Mouse (Mus musculus): Measurements from ENCODE around the gene Hfe2. TPM values are rescaled to one million over a fixed set of nuclear protein-coding genes. Genes with fewer than 3 reads are reported as not detected.
"Not testable (repeated sequence)": the region's sequence is repeated elsewhere in the genome, so short reads cannot be mapped to it uniquely, and the experiment has no call there.

The Hfe2 gene
- total RNA-seq (2021): 1 to 10 TPM; 1.7 to 1.8 TPM
- long read RNA-seq, experiment 1, partial matches to known transcripts: 4 of 4 reads
- long read RNA-seq, experiment 1, other reads (novel, unspliced or antisense): 0 of 4 reads
- long read RNA-seq, experiment 2, partial matches to known transcripts: 1 of 1 reads
- long read RNA-seq, experiment 2, other reads (novel, unspliced or antisense): 0 of 1 reads

DNA sequence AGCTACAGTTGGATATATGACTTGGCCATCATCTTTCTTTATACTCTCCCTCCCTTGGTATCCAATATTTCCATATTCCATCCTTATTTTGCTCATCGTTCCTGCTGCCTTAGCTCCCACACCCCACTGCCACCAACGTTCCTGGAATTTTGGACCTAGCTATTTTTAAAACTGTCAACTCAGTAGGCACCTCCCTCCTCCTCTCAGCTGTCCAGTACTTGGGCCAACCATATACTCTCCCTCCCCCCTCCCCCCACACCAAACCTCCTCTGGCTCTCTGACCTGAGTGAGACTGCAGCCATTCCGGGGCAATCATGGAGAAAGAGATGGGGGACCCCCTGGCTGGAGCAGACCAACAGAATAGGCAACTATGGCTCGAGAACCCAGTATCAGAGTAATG lies at the start of gene Hfe2:
Gene Hfe2 (plus strand): TSS at position 259 of the 400 bp plus-strand sequence.
- intact Hi-C loops (cut with DNase I): no loop called here
- no peak within 1 kb of the TSS for H3K4me3 ChIP-seq
- no peak within 1 kb of the TSS for H3K27ac ChIP-seq
- no peak for TF ChIP-seq CTCF (IDR thresholded peaks at IDR 0.05)
- no peak for DNase-seq (ENCODE audit: extremely low spot score in 1 of 2, low spot score in 2 of 2)

DNA sequence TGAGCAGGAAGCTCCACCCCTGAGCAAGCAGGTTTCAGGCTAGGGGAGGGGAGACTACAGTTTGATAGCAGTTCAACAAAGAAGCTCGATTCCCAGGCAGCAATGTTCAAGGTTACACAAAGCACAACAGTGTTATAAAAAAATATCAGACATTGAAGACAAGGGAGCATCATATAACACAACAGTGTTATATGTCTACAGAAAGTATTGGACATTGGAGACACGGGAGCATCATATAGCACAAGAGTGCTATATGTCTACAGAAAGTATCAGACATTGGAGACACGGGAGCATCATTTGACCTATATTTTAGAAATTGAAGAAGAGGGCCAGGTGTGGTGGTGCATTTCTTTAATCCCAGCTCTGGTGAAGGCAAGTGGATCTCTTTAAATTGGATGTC lies 47.9 kb upstream of the Hfe2 start:
- intact Hi-C loops (cut with DNase I): no loop called here
- DNase-seq (ENCODE audit: extremely low spot score in 1 of 2, low spot score in 2 of 2): no peak
- TF ChIP-seq CTCF (IDR thresholded peaks at IDR 0.05): no peak
- H3K4me3 ChIP-seq: no peak overlapping the region
- no peak overlapping the region for H3K27ac ChIP-seq

DNA sequence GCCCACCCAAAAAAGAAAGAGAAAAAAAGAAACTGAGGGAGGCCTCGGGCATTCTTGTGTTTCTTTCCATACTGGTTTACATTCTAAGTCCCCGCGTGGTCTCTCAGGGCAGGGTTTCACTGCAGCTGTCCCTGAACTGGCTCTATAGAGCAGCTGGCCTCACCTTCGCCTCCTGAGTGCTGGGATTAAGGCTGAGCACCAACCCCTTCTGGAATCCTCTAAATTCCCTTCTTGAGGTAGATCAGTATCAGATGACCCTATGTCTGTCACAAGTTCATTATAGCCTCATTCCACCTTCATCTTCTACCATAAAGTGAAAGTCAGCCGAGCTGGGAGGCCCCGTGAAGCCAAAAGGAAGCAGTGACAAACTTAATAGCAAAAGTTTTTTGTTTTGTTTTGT lies 47.4 kb upstream of the Hfe2 start:
- intact Hi-C loops (cut with DNase I): no loop called here
- Histone ChIP-seq H3K4me3 (no peak overlapping the region), H3K27ac (no peak overlapping the region)
- no peak for TF ChIP-seq CTCF (IDR thresholded peaks at IDR 0.05)
- DNase-seq (ENCODE audit: extremely low spot score in 1 of 2, low spot score in 2 of 2): no peak

DNA sequence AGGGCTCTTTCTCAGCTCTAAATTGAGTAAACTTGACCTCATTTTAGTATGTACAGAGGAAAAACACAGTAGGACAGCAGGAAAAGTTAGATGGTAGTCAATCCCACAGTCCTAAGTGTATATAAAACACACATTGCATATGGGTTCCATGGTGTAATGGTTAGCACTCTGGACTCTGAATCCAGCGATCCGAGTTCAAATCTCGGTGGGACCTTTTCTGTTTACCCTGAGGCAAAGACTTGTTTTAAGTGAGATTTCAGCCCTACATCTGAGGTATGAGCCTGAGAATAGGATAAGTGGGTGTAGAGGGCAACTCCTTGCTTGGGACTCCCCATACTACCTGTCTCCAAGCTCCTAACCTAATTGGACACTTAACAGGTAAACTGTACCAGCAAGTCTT lies 45.7 kb upstream of the Hfe2 start:
- Histone ChIP-seq H3K4me3 (no peak overlapping the region), H3K27ac (no peak overlapping the region)
- TF ChIP-seq CTCF (IDR thresholded peaks at IDR 0.05): no peak
- DNase-seq (ENCODE audit: extremely low spot score in 1 of 2, low spot score in 2 of 2): no peak
- intact Hi-C loops (cut with DNase I): no loop called here

DNA sequence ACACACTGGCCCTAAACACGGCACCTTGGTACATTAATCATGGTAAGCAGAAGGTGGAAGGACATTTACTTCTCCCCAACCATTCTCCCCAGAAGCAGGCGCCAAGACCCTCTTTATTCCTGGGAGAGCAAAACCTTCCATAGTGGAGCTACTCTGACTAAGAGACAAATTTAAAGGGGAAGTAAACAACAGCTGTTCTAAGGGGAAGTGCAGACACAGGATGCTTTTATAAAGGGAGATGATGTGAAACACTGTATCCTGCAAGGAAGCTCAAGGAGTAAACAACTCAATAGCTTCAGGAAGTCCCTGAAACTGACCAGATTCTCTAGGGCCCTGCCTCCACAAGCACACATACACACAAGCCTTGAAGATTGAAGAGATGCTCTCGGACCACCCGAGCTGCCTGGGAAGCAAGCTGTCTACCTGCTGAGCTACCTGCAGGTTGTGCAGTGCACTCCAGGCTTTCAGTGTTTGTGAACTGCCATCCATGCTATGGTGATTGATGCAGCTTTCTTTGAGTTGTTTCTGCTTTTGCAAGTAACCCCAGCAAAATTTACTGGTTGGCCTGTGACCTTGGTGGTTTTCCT lies 44.2 kb upstream of the Hfe2 start:
- no peak for TF ChIP-seq CTCF (IDR thresholded peaks at IDR 0.05)
- intact Hi-C loops (cut with DNase I): no loop called here
- Histone ChIP-seq H3K27ac (no peak overlapping the region), H3K4me3 (no peak overlapping the region)
- no peak for DNase-seq (ENCODE audit: extremely low spot score in 1 of 2, low spot score in 2 of 2)

DNA sequence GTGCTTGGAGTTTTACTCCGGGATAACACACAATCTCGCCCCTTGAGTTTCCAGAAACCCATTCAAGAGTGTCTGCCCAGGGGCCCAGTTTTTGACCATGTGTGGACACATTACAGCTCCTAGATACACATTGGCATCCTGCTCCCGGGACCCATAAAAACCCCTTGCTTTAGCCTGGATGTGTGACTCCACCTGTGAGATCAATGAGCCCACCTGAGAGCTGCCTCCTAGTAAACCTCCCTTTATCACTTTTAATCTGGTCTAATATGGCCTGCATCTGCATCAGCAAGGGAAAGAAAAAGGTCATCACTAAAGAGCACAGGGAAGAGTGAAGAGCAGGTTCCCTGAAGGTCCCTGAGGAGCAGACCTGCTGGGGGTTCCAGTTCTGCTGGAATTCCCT lies 43.1 kb upstream of the Hfe2 start:
- intact Hi-C loops (cut with DNase I): no loop called here
- no peak for DNase-seq (ENCODE audit: extremely low spot score in 1 of 2, low spot score in 2 of 2)
- H3K27ac ChIP-seq: no peak overlapping the region
- no peak for TF ChIP-seq CTCF (IDR thresholded peaks at IDR 0.05)
- H3K4me3 ChIP-seq: no peak overlapping the region

DNA sequence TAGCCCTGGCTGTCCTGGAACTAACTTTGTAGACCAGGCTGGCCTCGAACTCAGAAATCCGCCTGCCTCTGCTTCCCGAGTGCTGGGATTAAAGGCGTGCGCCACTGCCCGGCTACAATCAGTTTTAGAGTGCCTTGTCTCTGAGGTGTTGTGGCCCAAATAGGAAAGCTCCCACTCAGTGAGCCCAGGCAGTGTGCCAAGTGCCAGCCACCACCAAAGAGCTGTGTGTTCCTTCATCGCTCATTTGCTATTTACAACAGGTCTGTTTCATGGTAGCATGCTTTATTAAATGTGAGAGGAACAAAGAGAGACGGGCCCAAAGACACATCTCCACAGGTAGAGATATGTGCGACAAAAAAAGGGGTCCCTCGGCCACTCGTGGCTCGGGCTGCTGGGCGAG lies 42.5 kb upstream of the Hfe2 start:
- DNase-seq (ENCODE audit: extremely low spot score in 1 of 2, low spot score in 2 of 2): no peak
- no peak for TF ChIP-seq CTCF (IDR thresholded peaks at IDR 0.05)
- H3K4me3 ChIP-seq: no peak overlapping the region
- intact Hi-C loops (cut with DNase I): no loop called here
- no peak overlapping the region for H3K27ac ChIP-seq

DNA sequence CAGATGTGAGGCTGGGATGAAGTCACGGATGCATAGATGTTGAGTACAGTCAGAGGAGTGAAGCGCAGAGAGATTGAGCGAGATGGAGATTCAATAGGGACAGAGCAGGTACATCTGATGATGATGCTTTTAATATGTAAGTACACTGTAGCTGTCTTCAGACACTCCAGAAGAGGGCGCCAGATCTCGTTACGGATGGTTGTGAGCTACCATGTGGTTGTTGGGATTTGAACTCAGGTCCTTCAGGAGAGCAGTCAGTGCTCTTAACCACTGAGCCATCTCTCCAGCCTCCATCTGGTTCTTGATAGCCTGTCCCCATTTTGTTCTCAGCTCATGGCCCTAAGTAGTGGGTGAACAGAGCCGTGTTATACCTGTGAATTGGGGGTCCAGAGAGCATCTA lies 41.9 kb upstream of the Hfe2 start:
- peak; percentile 34 for TF ChIP-seq CTCF (IDR thresholded peaks at IDR 0.05)
- H3K27ac ChIP-seq; intact Hi-C loops (cut with DNase I); H3K4me3 ChIP-seq; DNase-seq (ENCODE audit: extremely low spot score in 1 of 2, low spot score in 2 of 2): not testable (repeated sequence)

DNA sequence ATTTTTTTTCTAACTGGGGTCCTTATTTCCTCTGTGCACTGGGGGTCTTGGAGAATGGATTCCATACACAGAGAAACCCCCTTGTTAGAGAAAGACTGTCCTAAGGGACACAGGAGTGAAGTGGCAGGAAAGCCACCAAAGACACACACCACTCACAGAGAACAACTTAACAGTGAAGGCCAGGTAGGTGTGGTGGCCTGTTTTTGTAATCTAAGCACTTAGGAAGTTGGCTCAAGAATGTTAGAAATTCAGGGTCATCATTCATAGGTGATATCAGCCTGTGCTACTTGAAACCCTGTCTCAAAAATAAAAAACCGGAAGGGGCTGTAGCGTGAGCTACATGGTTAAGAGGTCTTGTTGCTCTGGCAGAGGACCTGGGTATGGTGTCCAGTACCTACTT lies 41.0 kb upstream of the Hfe2 start:
- no peak for TF ChIP-seq CTCF (IDR thresholded peaks at IDR 0.05)
- intact Hi-C loops (cut with DNase I): no loop called here
- DNase-seq (ENCODE audit: extremely low spot score in 1 of 2, low spot score in 2 of 2): no peak
- Histone ChIP-seq H3K4me3 (no peak overlapping the region), H3K27ac (no peak overlapping the region)

DNA sequence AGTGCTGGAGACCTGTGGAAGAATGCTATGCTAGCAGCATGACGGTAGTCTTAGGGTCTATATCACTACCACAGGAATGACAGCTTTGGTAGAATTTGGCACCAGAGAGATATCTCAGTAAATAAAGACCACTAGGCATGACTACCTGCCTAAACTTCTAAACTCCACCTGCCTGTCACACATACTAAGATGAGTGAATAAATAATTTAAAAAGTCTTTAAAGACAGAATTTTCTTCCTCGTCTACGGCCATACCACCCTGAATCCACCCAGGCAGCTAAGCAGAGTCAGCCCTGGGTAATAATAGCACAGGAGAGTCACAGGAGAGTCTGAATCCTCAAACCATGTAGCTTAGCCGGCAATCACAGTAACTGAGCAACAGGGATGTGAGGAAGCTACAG lies 40.1 kb upstream of the Hfe2 start:
- TF ChIP-seq CTCF (IDR thresholded peaks at IDR 0.05): no peak
- no peak overlapping the region for H3K4me3 ChIP-seq
- no peak for DNase-seq (ENCODE audit: extremely low spot score in 1 of 2, low spot score in 2 of 2)
- no peak overlapping the region for H3K27ac ChIP-seq
- intact Hi-C loops (cut with DNase I): no loop called here

DNA sequence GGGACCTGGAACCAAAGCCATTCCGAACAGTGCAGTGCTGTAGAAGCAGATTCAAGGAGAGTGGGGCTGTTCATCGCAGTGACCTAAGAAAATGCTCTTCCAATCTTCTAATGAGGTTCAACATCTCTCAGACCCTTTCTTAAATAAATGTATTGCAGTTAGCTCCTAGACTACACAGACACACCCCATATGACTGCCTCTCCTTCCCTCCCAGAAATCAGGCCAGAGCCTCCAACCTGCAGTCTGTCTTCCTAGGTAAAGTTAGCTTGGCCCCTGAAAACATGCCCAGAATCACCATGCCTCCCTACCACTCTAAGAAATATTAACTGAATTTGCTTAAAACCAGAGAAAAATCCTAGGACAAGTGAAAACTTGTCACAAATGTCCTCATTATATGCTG lies 39.6 kb upstream of the Hfe2 start:
- DNase-seq (ENCODE audit: extremely low spot score in 1 of 2, low spot score in 2 of 2): no peak
- intact Hi-C loops (cut with DNase I): no loop called here
- H3K27ac ChIP-seq: no peak overlapping the region
- no peak overlapping the region for H3K4me3 ChIP-seq
- no peak for TF ChIP-seq CTCF (IDR thresholded peaks at IDR 0.05)

DNA sequence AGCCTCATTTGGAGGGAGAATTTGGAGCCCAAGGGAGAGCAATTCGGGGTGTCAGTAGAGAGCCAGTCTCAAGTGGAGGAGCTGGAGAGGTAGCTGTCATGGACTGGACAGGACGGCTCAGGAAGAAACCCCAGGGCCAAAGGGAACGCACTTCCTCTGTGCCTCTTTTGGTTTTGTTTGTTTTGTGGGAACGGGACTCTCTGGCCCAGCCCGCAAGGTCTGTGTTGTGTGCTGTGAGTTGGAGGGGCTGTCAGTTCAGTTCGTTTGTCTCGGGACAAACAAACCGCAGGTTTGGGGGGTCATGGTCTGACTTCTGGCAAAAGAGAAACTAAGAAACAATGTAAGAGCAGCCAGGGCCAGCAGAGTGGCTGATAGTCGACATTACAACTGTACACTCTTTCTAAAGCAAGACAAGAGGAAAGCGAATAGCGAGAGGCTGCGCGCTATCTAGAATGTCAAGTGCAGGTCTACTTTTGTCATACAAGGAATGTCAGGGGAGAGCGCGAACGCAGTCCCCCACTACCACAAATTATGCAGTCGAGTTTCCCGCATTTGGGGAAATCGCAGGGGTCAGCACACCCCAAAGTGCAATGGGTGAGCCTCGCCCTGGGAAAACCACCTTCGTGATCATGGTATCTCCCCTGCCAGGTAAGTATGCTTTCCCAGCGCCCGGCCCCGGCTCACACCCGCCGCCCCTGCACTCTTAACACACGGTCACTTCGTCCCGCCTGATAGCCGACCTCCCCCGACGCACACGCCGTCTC lies 38.7 kb upstream of the Hfe2 start:
- DNase-seq (ENCODE audit: extremely low spot score in 1 of 2, low spot score in 2 of 2); H3K27ac ChIP-seq; intact Hi-C loops (cut with DNase I); H3K4me3 ChIP-seq: not testable (repeated sequence)

DNA sequence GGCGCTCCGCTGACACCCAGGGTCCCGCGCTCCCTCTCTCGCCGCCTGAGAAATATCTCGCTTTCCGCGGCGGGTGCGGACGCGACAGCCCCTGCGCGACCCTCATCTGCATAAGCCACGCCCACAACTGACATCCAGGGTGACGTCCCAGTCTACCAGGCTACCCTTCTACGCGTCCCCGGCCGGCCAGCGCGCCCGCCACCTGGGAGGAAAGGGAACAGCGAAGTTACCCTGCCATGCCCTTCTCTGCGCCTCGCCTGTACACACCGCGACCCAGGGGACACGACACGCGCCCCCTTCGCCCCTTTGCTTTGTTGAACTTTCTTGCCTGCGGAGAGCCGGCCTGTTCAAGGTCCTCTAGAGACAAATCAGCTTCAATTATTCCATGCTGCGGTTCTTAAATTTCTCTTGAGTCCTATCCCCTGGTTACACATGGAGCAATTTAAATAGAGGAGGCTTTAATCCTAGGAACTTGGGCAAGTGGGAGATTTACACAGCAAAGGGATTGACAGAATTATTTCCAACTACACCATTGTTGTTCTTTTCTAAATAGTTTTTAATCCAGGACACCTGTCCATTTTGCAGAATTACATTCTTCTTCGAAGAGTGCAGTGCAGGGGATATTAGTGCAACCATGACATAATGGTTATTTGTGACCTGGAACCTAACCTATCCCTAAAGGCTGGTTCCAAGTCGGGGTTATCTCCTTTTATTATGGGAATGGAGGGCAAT lies 38.0 kb upstream of the Hfe2 start:
- peak overlapping the region; percentile 33; the same call in 1 of the 2 replicates for H3K4me3 ChIP-seq
- intact Hi-C loops (cut with DNase I); DNase-seq (ENCODE audit: extremely low spot score in 1 of 2, low spot score in 2 of 2); H3K27ac ChIP-seq: not testable (repeated sequence)

All from left cerebral cortex, adult 2 months (tissue).